Mouse (Mus musculus) urinary bladder, postnatal 14 days (tissue): ENCODE data around the gene Lactb.
"Not testable (repeated sequence)": the region's sequence is repeated elsewhere in the genome, so short reads cannot be mapped to it uniquely, and the experiment has no call there.

Source experiments
- DNase-seq: peaks from one replicate; pipeline ENCODE4 v3.0.0; 2021; ENCODE audit warnings: low spot score

The Lactb gene

GRCm38 (mm10) chr9:66919981-66920380, 55.3 kb downstream of the Lactb start:
- peak; percentile 23 for DNase-seq

GRCm38 (mm10) chr9:66919382-66919971, 55.8 kb downstream of the Lactb start, which contains the start of gene Rab8b:
Gene Rab8b (minus strand): TSS chr9:66919687.
- DNase-seq = peak; percentile 98

GRCm38 (mm10) chr9:66918672-66919330, 56.5 kb downstream of the Lactb start:
- DNase-seq = no peak

GRCm38 (mm10) chr9:66917892-66918255, 57.4 kb downstream of the Lactb start:
- no peak for DNase-seq

- no peak for DNase-seq
These were observed 57.9 kb downstream of the Lactb start for GRCm38 (mm10) chr9:66917216-66917891.

- DNase-seq = no peak
These were observed 59.2 kb downstream of the Lactb start for GRCm38 (mm10) chr9:66915869-66916785.

GRCm38 (mm10) chr9:66915401-66915800, 59.9 kb downstream of the Lactb start:
- DNase-seq = no peak

- no peak for DNase-seq
These were observed 60.7 kb downstream of the Lactb start for GRCm38 (mm10) chr9:66914540-66914939.

- DNase-seq = not testable (repeated sequence)
These were observed 61.9 kb downstream of the Lactb start for GRCm38 (mm10) chr9:66913254-66913934.

GRCm38 (mm10) chr9:66912304-66912703, 63.0 kb downstream of the Lactb start:
- no peak for DNase-seq

GRCm38 (mm10) chr9:66910677-66911076, 64.6 kb downstream of the Lactb start:
- DNase-seq = no peak

GRCm38 (mm10) chr9:66909922-66910321, 65.4 kb downstream of the Lactb start:
- no peak for DNase-seq

- no peak for DNase-seq
These were observed 67.4 kb downstream of the Lactb start for GRCm38 (mm10) chr9:66907746-66908397.

- DNase-seq = no peak
These were observed 68.2 kb downstream of the Lactb start for GRCm38 (mm10) chr9:66907126-66907525.

- DNase-seq = peak; percentile 14
These were observed 69.3 kb downstream of the Lactb start for GRCm38 (mm10) chr9:66905990-66906389.
